Mouse (Mus musculus) embryonic facial prominence, embryonic 10.5 days (tissue): Measurements from ENCODE around the gene Rbx1. TPM values are rescaled to one million over a fixed set of nuclear protein-coding genes. Genes with fewer than 3 reads are reported as not detected.

Source experiments
- DNase-seq: peaks from one replicate; pipeline ENCODE4 v3.0.0-alpha.2; 2017; ENCODE audit warnings: low spot score
- H3K27ac ChIP-seq: fragments of 300-500 bp; sonication (generic); replicated peaks from 2 replicates; pipeline ENCODE4 v1.5.1; 2016; ENCODE audit warnings: mild to moderate bottlenecking
- H3K27me3 ChIP-seq: fragments of 300-500 bp; sonication (generic); replicated peaks from 2 replicates; pipeline ENCODE4 v1.6.1; 2016; ENCODE audit warnings: low read depth, mild to moderate bottlenecking; ENCODE audit not compliant: poor library complexity, severe bottlenecking
- H3K36me3 ChIP-seq: fragments of 300-500 bp; sonication (generic); replicated peaks from 2 replicates; pipeline ENCODE4 v1.6.1; 2016; ENCODE audit warnings: mild to moderate bottlenecking, moderate library complexity
- H3K4me1 ChIP-seq: fragments of 300-500 bp; sonication (generic); 2 replicates; pipeline ENCODE4 v1.6.1; 2016
- H3K4me3 ChIP-seq: fragments of 300-500 bp; sonication (generic); 2 replicates; pipeline ENCODE4 v1.5.1; 2016; ENCODE audit warnings: mild to moderate bottlenecking, moderate library complexity
- H3K9me3 ChIP-seq: fragments of 300-500 bp; sonication (generic); 2 replicates; pipeline ENCODE4 v1.6.1; 2016; ENCODE audit warnings: mild to moderate bottlenecking
- WGBS: fragments of 180-500 bp; shearing (Covaris S2); methylation state at CpG from one replicate; pipeline ENCODE4 v1.1.7; 2016; 5-methylcytosine and 5-hydroxymethylcytosine counted together
- polyA plus RNA-seq: library from polyadenylated mRNA; unstranded; fragments of >200 nt; fragmentation: Nextera tagmentation; extraction: Ambion mirVana; gene quantifications from 2 replicates; pipeline ENCODE4 v1.2.1, GENCODE M21; 2016

Rbx1 gene
- polyA plus RNA-seq, 1 experiment from 2014 or later = 622 TPM

DNA sequence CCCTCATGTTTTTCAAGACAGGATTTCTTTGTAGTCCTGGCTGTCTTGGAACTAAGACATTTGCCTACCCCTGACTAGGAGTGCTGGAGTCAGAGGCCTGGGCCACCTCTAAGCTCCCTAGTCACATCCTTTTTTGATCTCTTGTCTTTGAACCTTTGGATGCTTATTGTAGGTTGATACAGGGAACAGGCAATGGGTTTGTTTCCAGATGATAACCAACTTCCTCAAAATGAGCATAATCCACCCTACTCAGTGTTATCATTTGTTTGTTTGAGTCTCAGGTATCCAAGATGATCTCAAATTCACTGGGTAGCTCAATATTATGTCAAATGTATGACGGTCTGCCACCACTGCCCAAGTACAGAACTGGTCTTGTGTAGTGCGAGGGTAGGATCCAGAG is 37.9 kb downstream of the Rbx1 start:
- no peaks in the 10 kb centered on the region for H3K4me1 ChIP-seq
- no peak overlapping the region for H3K27ac ChIP-seq
- H3K27me3 ChIP-seq = no peaks in the 10 kb centered on the region
- H3K4me3 ChIP-seq = no peak overlapping the region
- 87% methylated on average over 2 of the region's 2 CpGs for WGBS
- no peaks in the 10 kb centered on the region for H3K36me3 ChIP-seq
- no peaks in the 10 kb centered on the region for H3K9me3 ChIP-seq
- DNase-seq = no peak

DNA sequence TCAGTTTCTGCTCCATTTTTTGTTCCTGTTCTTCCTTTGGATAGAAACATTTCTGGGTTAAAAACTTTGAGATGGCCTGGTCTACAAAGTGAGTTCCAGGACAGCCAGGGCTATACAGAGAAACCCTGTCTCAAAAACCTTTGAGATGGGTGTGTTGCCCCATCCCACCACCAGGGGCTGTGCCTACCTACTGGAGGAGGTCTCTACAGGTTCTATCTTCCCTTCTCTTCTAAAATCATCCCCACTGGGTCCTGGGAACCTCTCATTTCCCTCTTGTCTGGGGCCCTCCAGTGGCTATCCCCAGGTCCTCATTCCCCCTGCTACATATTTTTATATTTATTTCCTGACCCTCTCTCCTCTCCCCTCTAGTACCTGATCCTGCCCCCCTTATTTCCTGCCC is 41.1 kb downstream of the Rbx1 start:
- Histone ChIP-seq H3K27me3 (no peaks in the 10 kb centered on the region), H3K9me3 (no peaks in the 10 kb centered on the region), H3K27ac (no peak overlapping the region), H3K4me3 (no peak overlapping the region), H3K36me3 (no peaks in the 10 kb centered on the region), H3K4me1 (peaks cover 10% of the 10 kb centered on the region)
- peak; percentile 36 for DNase-seq

GRCm38 (mm10) chr15:81510621-81511020 is 44.5 kb downstream of the Rbx1 start:
- no peak overlapping the region for H3K4me3 ChIP-seq
- 83% methylated on average over 4 of the region's 4 CpGs for WGBS
- peaks cover 27% of the 10 kb centered on the region for H3K4me1 ChIP-seq

GRCm38 (mm10) chr15:81511601-81512261 is 45.6 kb downstream of the Rbx1 start:
- H3K27ac ChIP-seq = peak overlapping the region; percentile 27
- 48% methylated on average over 21 of the region's 21 CpGs for WGBS
- peak; percentile 20 for DNase-seq
- H3K27me3 ChIP-seq = no peaks in the 10 kb centered on the region
- peak overlapping the region; percentile 11; the same call in 1 of the 2 replicates for H3K4me3 ChIP-seq
- H3K36me3 ChIP-seq = no peaks in the 10 kb centered on the region
- H3K4me1 ChIP-seq = peaks cover 27% of the 10 kb centered on the region
- H3K9me3 ChIP-seq = no peaks in the 10 kb centered on the region

More at GRCm38 (mm10) chr15:81510621-81511020, 44.5 kb downstream of the Rbx1 start:
- Histone ChIP-seq H3K9me3 (no peaks in the 10 kb centered on the region), H3K36me3 (no peaks in the 10 kb centered on the region), H3K27ac (no peak overlapping the region), H3K27me3 (no peaks in the 10 kb centered on the region)
- no peak for DNase-seq

GRCm38 (mm10) chr15:81514111-81514971 is 48.2 kb downstream of the Rbx1 start:
- Histone ChIP-seq H3K9me3 (no peaks in the 10 kb centered on the region), H3K4me1 (peaks cover 27% of the 10 kb centered on the region), H3K27ac (peak overlapping the region; percentile 78), H3K36me3 (no peaks in the 10 kb centered on the region), H3K27me3 (no peaks in the 10 kb centered on the region), H3K4me3 (peak overlapping the region; percentile 51)
- WGBS = 10% methylated on average over 18 of the region's 18 CpGs
- DNase-seq = peak; percentile 83

- 75% methylated on average over 3 of the region's 3 CpGs for WGBS
Measured at GRCm38 (mm10) chr15:81515221-81515620, 49.1 kb downstream of the Rbx1 start.

GRCm38 (mm10) chr15:81518031-81518430 is 51.9 kb downstream of the Rbx1 start:
- H3K27ac ChIP-seq = no peak overlapping the region
- no peaks in the 10 kb centered on the region for H3K36me3 ChIP-seq
- no peaks in the 10 kb centered on the region for H3K9me3 ChIP-seq
- peaks cover 33% of the 10 kb centered on the region for H3K4me1 ChIP-seq
- 41% methylated on average over 6 of the region's 6 CpGs for WGBS
- no peak for DNase-seq
- no peak overlapping the region for H3K4me3 ChIP-seq
- peaks cover 10% of the 10 kb centered on the region for H3K27me3 ChIP-seq

More at GRCm38 (mm10) chr15:81515221-81515620, 49.1 kb downstream of the Rbx1 start:
- no peak overlapping the region for H3K4me3 ChIP-seq
- H3K27me3 ChIP-seq = no peaks in the 10 kb centered on the region
- H3K9me3 ChIP-seq = no peaks in the 10 kb centered on the region
- H3K4me1 ChIP-seq = peaks cover 27% of the 10 kb centered on the region
- no peaks in the 10 kb centered on the region for H3K36me3 ChIP-seq
- H3K27ac ChIP-seq = 0 out of 2 replicates have a peak overlapping the region, but pooled peaks have one; percentile 78
- no peak for DNase-seq

- H3K36me3 ChIP-seq = no peaks in the 10 kb centered on the region
- peaks cover 32% of the 10 kb centered on the region for H3K4me1 ChIP-seq
- H3K9me3 ChIP-seq = no peaks in the 10 kb centered on the region
- H3K4me3 ChIP-seq = no peak overlapping the region
- 81% methylated on average over 5 of the region's 5 CpGs for WGBS
- H3K27me3 ChIP-seq = peaks cover 10% of the 10 kb centered on the region
- DNase-seq = no peak
- no peak overlapping the region for H3K27ac ChIP-seq
Measured at GRCm38 (mm10) chr15:81518761-81519160, 52.7 kb downstream of the Rbx1 start.

DNA sequence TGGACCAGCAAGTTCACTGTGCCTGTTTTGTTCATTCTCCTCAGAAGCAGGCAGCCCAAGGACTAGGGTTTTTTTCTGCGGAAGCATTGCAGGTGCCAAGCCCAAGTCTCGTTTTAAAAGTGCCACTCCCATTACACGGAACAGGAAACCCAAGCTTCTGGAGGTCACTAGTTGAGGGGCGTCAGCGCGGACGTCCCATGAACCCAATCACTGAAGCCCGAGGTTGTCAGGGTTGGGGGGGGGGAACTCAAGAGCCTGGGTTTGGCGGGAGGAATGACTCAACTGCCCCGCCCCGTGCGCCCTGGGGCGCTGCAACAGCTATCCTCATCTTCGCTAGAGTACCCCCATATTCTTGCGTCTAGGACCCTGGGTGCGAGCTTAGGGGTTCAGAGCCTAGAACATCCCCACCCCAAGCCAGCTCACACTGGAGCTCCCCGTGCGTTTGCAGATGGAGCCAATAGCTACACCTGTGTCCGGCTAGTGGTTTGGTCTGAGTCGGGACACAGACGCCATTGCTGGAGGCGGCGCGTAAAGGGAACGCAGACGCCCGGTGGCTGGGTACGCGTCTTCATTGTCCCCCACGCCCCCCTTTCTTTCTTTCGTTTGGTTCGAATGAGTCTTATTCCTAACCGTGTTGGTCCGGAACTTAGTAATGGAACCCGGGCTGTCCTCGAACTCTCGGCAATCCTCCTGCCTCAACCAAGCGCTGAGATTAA is 56.1 kb downstream of the Rbx1 start:
- Histone ChIP-seq H3K4me1 (peaks cover 25% of the 10 kb centered on the region), H3K36me3 (no peaks in the 10 kb centered on the region), H3K27ac (peak overlapping the region; percentile 93), H3K4me3 (peak overlapping the region; percentile 74), H3K27me3 (peaks cover 25% of the 10 kb centered on the region), H3K9me3 (no peaks in the 10 kb centered on the region)
- peak; percentile 70 for DNase-seq
- WGBS = under 1% methylated on average over 38 of the region's 38 CpGs

- Histone ChIP-seq H3K4me1 (peaks cover 25% of the 10 kb centered on the region), H3K9me3 (no peaks in the 10 kb centered on the region), H3K27me3 (peaks cover 25% of the 10 kb centered on the region), H3K4me3 (peak overlapping the region; percentile 74), H3K27ac (peak overlapping the region; percentile 93), H3K36me3 (no peaks in the 10 kb centered on the region)
- no peak for DNase-seq
- under 1% methylated on average over 16 of the region's 16 CpGs for WGBS
Measured at GRCm38 (mm10) chr15:81522761-81523168, 56.7 kb downstream of the Rbx1 start.

- WGBS = under 1% methylated on average over 41 of the region's 41 CpGs
Measured at GRCm38 (mm10) chr15:81523169-81523871, 57.2 kb downstream of the Rbx1 start.

DNA sequence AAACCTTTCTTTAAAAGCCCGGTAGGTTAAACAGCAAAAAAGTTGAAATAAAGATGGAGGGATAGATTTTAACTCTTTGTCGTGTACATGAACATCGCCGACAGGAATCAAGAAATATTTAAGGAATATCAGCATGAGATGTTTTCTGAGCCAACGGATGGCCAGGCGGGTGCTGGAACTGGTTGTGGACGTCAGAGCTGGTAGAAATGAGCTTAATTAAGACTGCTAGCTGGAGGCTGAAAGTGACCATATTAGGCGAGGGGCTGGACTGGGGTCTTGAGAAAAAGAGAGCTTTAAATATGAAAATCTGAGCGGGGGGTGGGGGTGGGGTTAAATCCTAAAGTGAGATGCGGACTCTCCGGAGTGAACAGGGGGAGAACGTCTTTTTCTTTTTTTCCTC is 57.8 kb downstream of the Rbx1 start:
- no peaks in the 10 kb centered on the region for H3K36me3 ChIP-seq
- peaks cover 25% of the 10 kb centered on the region for H3K4me1 ChIP-seq
- 0% methylated on average over 12 of the region's 12 CpGs for WGBS
- peaks cover 25% of the 10 kb centered on the region for H3K27me3 ChIP-seq
- no peaks in the 10 kb centered on the region for H3K9me3 ChIP-seq
- H3K27ac ChIP-seq = peak overlapping the region; percentile 93
- H3K4me3 ChIP-seq = peak overlapping the region; percentile 74
- peak; percentile 55 for DNase-seq

More at GRCm38 (mm10) chr15:81523169-81523871, 57.2 kb downstream of the Rbx1 start:
- peak; percentile 98 for DNase-seq
- no peaks in the 10 kb centered on the region for H3K36me3 ChIP-seq
- peaks cover 25% of the 10 kb centered on the region for H3K4me1 ChIP-seq
- H3K27me3 ChIP-seq = peaks cover 25% of the 10 kb centered on the region
- H3K9me3 ChIP-seq = no peaks in the 10 kb centered on the region
- H3K27ac ChIP-seq = peak overlapping the region; percentile 93
- peak overlapping the region; percentile 74 for H3K4me3 ChIP-seq
